Mouse (Mus musculus) intestine, postnatal 0 days (tissue): ENCODE measurements around the gene Olfr524. TPM values are rescaled to one million over a fixed set of nuclear protein-coding genes. Genes with fewer than 3 reads are reported as not detected.

Experiments used
- ATAC-seq: fragments of 200-750 bp; cut with Nextera tagmentation; 2 replicates; pipeline ENCODE4 v1.8.0; 2017; ENCODE audit warnings: mild to moderate bottlenecking, moderate TSS enrichment, moderate library complexity
- H3K27ac ChIP-seq: fragments of 300-500 bp; sonication (generic); 2 replicates; pipeline ENCODE4 v1.5.1; 2014; ENCODE audit warnings: mild to moderate bottlenecking, low read depth, low read length, moderate library complexity
- H3K27me3 ChIP-seq: fragments of 300-500 bp; sonication (generic); replicated peaks from 2 replicates; pipeline ENCODE4 v1.6.1; 2014; ENCODE audit warnings: low read length, mixed read lengths; ENCODE audit not compliant: control insufficient read depth, insufficient read depth
- H3K36me3 ChIP-seq: fragments of 300-500 bp; sonication (generic); 2 replicates; pipeline ENCODE4 v1.6.1; 2014; ENCODE audit warnings: mild to moderate bottlenecking, moderate library complexity; ENCODE audit not compliant: control insufficient read depth, insufficient read depth
- H3K4me1 ChIP-seq: fragments of 300-500 bp; sonication (generic); replicated peaks from 2 replicates; pipeline ENCODE4 v1.6.1; 2014; ENCODE audit warnings: antibody characterized with exemption, low read length, mixed read lengths; ENCODE audit not compliant: control insufficient read depth, insufficient read depth
- H3K4me2 ChIP-seq: fragments of 300-500 bp; sonication (generic); replicated peaks from 2 replicates; pipeline ENCODE4 v1.6.1; 2014; ENCODE audit warnings: low read depth, mild to moderate bottlenecking, moderate library complexity
- H3K4me3 ChIP-seq: fragments of 300-500 bp; sonication (generic); 2 replicates; pipeline ENCODE4 v1.5.1; 2014; ENCODE audit warnings: low read depth, low read length
- H3K9ac ChIP-seq: fragments of 300-500 bp; sonication (generic); 2 replicates; pipeline ENCODE4 v1.6.1; 2014; ENCODE audit warnings: mild to moderate bottlenecking, low read depth, low read length
- H3K9me3 ChIP-seq: fragments of 300-500 bp; sonication (generic); 2 replicates; pipeline ENCODE4 v1.6.1; 2016; ENCODE audit warnings: mixed run types; ENCODE audit not compliant: control insufficient read depth
- CTCF ChIP-seq: sonication (generic); IDR thresholded peaks from 2 replicates; pipeline ENCODE4 v1.5.1; 2016; ENCODE audit warnings: low read depth, mild to moderate bottlenecking, control low read depth, antibody characterized with exemption, moderate library complexity
- WGBS: fragments of 180-500 bp; shearing (Covaris S2); extraction: QIAGEN DNeasy Blood & Tissue Kit; methylation state at CpG from one replicate; pipeline ENCODE4 v1.1.7; 2014; 5-methylcytosine and 5-hydroxymethylcytosine counted together
- polyA plus RNA-seq: library from polyadenylated mRNA; unstranded; fragments of >200 nt; fragmentation: Nextera tagmentation; extraction: Ambion mirVana; gene quantifications from 2 replicates; pipeline ENCODE4 v1.2.1, GENCODE M21; 2015

Gene Olfr524
- polyA plus RNA-seq, 1 experiment from 2014 or later: not detected

GRCm38 (mm10) chr7:140201090-140201489, 4.7 kb downstream of the Olfr524 start:
- ATAC-seq: no peak
- Histone ChIP-seq H3K4me1 (no peaks in the 10 kb centered on the region), H3K4me3 (no peak overlapping the region), H3K27me3 (no peaks in the 10 kb centered on the region), H3K27ac (no peak overlapping the region), H3K4me2 (no peak overlapping the region), H3K9me3 (no peaks in the 10 kb centered on the region), H3K36me3 (no peaks in the 10 kb centered on the region), H3K9ac (no peak overlapping the region)
- no peak for TF ChIP-seq CTCF
- WGBS: 80% methylated on average over 4 of the region's 4 CpGs

GRCm38 (mm10) chr7:140196002-140196401, 9.8 kb downstream of the Olfr524 start:
- no peak for ATAC-seq
- Histone ChIP-seq H3K36me3 (no peaks in the 10 kb centered on the region), H3K27ac (no peak overlapping the region), H3K4me2 (no peak overlapping the region), H3K9me3 (no peaks in the 10 kb centered on the region), H3K9ac (no peak overlapping the region), H3K27me3 (no peaks in the 10 kb centered on the region), H3K4me3 (no peak overlapping the region), H3K4me1 (no peaks in the 10 kb centered on the region)
- WGBS: 74% methylated on average over 8 of the region's 8 CpGs
- TF ChIP-seq CTCF: no peak

GRCm38 (mm10) chr7:140194031-140194430, 11.7 kb downstream of the Olfr524 start:
- TF ChIP-seq CTCF: no peak
- WGBS: 88% methylated on average over 4 of the region's 4 CpGs
- Histone ChIP-seq H3K4me1 (no peaks in the 10 kb centered on the region), H3K4me3 (no peak overlapping the region), H3K4me2 (no peak overlapping the region), H3K27me3 (no peaks in the 10 kb centered on the region), H3K27ac (no peak overlapping the region), H3K9ac (no peak overlapping the region), H3K36me3 (no peaks in the 10 kb centered on the region), H3K9me3 (no peaks in the 10 kb centered on the region)
- ATAC-seq: no peak

- Histone ChIP-seq H3K9me3 (no peaks in the 10 kb centered on the region), H3K4me2 (no peak overlapping the region), H3K36me3 (no peaks in the 10 kb centered on the region), H3K9ac (no peak overlapping the region), H3K4me3 (no peak overlapping the region), H3K4me1 (no peaks in the 10 kb centered on the region), H3K27me3 (no peaks in the 10 kb centered on the region), H3K27ac (no peak overlapping the region)
- 75% methylated on average over 2 of the region's 2 CpGs for WGBS
- ATAC-seq: no peak
- TF ChIP-seq CTCF: no peak
These were observed 12.9 kb downstream of the Olfr524 start for GRCm38 (mm10) chr7:140192851-140193250.

GRCm38 (mm10) chr7:140192445-140192844, 13.3 kb downstream of the Olfr524 start:
- 41% methylated on average over 2 of the region's 2 CpGs for WGBS
- no peak overlapping the region for H3K27ac ChIP-seq
- ATAC-seq: no peak
- H3K9me3 ChIP-seq: no peaks in the 10 kb centered on the region
- no peak overlapping the region for H3K4me2 ChIP-seq
- H3K9ac ChIP-seq: no peak overlapping the region
- no peaks in the 10 kb centered on the region for H3K4me1 ChIP-seq
- H3K4me3 ChIP-seq: no peak overlapping the region
- H3K27me3 ChIP-seq: no peaks in the 10 kb centered on the region
- TF ChIP-seq CTCF: no peak
- H3K36me3 ChIP-seq: no peaks in the 10 kb centered on the region

- Histone ChIP-seq H3K36me3 (no peaks in the 10 kb centered on the region), H3K9ac (no peak overlapping the region), H3K27ac (no peak overlapping the region), H3K4me3 (no peak overlapping the region), H3K9me3 (no peaks in the 10 kb centered on the region), H3K4me2 (no peak overlapping the region), H3K4me1 (no peaks in the 10 kb centered on the region), H3K27me3 (no peaks in the 10 kb centered on the region)
- no peak for TF ChIP-seq CTCF
- 87% methylated on average over 1 of the region's 1 CpGs for WGBS
- ATAC-seq: no peak
These were observed 15.3 kb downstream of the Olfr524 start for GRCm38 (mm10) chr7:140190435-140190834.
